Mouse (Mus musculus): ENCODE results near the gene 2210010C04Rik. TPM values are rescaled to one million over a fixed set of nuclear protein-coding genes. Genes with fewer than 3 reads are reported as not detected.
"Not testable (repeated sequence)": the region's sequence is repeated elsewhere in the genome, so short reads cannot be mapped to it uniquely, and the experiment has no call there.

The 2210010C04Rik gene
- total RNA-seq, 2 experiments from 2014 or later, result not detected

- ATAC-seq (ENCODE audit: poor library complexity, severe bottlenecking), result 0 out of 2 replicates have a peak, but pooled peaks have one; percentile 18
Observed at GRCm38 (mm10) chr6:41025873-41026650, 9.2 kb downstream of the 2210010C04Rik start.

GRCm38 (mm10) chr6:41019140-41019539 lies 16.2 kb downstream of the 2210010C04Rik start:
- ATAC-seq (ENCODE audit: poor library complexity, severe bottlenecking), result peak; percentile 41

GRCm38 (mm10) chr6:41018629-41019028 lies 16.7 kb downstream of the 2210010C04Rik start:
- ATAC-seq (ENCODE audit: poor library complexity, severe bottlenecking), result peak; percentile 86

- ATAC-seq (ENCODE audit: poor library complexity, severe bottlenecking), result no peak
Observed at GRCm38 (mm10) chr6:41015065-41015464, 20.2 kb downstream of the 2210010C04Rik start.

- ATAC-seq (ENCODE audit: poor library complexity, severe bottlenecking), result not testable (repeated sequence)
Observed at GRCm38 (mm10) chr6:40999379-40999778, 35.9 kb downstream of the 2210010C04Rik start, which contains the start of gene Gm2663. TSS of gene Gm2663 (minus strand) at chr6:40999479.

Other genes with a start within 250 kb of the 2210010C04Rik start
- not detected in 2 replicates for gene Moxd2, start 148.0 kb downstream of the 2210010C04Rik start, total RNA-seq (2015)
- not detected in 2 replicates for gene Moxd2, start 148.0 kb downstream of the 2210010C04Rik start, total RNA-seq (2017)
- not detected in 2 replicates for gene Prss58, start 135.1 kb downstream of the 2210010C04Rik start, total RNA-seq (2015)
- not detected in 2 replicates for gene Prss58, start 135.1 kb downstream of the 2210010C04Rik start, total RNA-seq (2017)
- not detected in 2 replicates for gene 1700074P13Rik, start 95.0 kb downstream of the 2210010C04Rik start, total RNA-seq (2015)
- gene 1700074P13Rik, start 95.0 kb downstream of the 2210010C04Rik start, total RNA-seq (2017), result not detected in 2 replicates
- not detected in 2 replicates for gene Gm4744, start 83.6 kb downstream of the 2210010C04Rik start, total RNA-seq (2015)
- not detected in 2 replicates for gene Gm4744, start 83.6 kb downstream of the 2210010C04Rik start, total RNA-seq (2017)
- not detected in 2 replicates for gene 1810009J06Rik, start 70.8 kb downstream of the 2210010C04Rik start, total RNA-seq (2015)
- not detected in 2 replicates for gene 1810009J06Rik, start 70.8 kb downstream of the 2210010C04Rik start, total RNA-seq (2017)
- gene Gm2663, start 36.0 kb downstream of the 2210010C04Rik start, total RNA-seq (2015), result not detected in 2 replicates
- not detected in 2 replicates for gene Gm2663, start 36.0 kb downstream of the 2210010C04Rik start, total RNA-seq (2017)